Mouse (Mus musculus): ENCODE measurements around the gene Aagab. TPM values are rescaled to one million over a fixed set of nuclear protein-coding genes. Genes with fewer than 3 reads are reported as not detected.

Gene Aagab
- polyA plus RNA-seq, 1 experiment: 46.5 TPM

DNA sequence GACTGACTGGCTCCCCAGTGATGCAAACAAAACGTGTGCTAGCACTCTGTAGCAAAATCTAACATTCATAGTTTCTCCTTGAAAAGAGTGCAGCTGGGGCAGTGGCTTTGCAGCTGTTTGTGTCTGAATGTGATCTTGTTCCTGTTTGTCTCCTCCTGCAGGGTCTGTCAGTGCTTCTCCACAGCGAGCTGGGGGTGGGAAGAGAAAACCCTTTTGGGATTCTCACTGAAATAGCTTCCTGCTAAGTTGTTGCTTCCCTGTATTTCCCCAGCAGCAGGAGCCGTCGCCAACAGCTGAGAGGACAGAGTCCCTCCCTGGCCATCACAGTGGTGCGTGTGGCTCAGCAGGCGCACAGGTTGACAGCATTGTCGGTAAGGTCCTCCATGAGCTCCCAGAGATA lies 33.7 kb downstream of the Aagab start:
- TF ChIP-seq POLR2A (IDR thresholded peaks at IDR 0.05; ENCODE audit: control insufficient read depth, extremely low read depth, insufficient read depth, low read length, poor library complexity) (no peak), CTCF (IDR thresholded peaks at IDR 0.05; ENCODE audit: borderline replicate concordance, control insufficient read depth, extremely low read depth, insufficient read depth, low read length, poor library complexity) (no peak)
- 92% methylated on average over 7 of the region's 7 CpGs for WGBS
- no peaks in the 10 kb centered on the region for H3K27me3 ChIP-seq (ENCODE audit: control insufficient read depth, insufficient read depth, low read length)
- H3K27ac ChIP-seq (ENCODE audit: control insufficient read depth, insufficient read depth, low read length): no peak overlapping the region
- no peak overlapping the region for H3K4me3 ChIP-seq (ENCODE audit: control insufficient read depth, insufficient read depth, low read length)
- no peaks in the 10 kb centered on the region for H3K4me1 ChIP-seq (replicated peaks; ENCODE audit: control insufficient read depth, insufficient read depth, low read length)
- no peak for DNase-seq
- peaks cover 48% of the 10 kb centered on the region for H3K36me3 ChIP-seq (ENCODE audit: control insufficient read depth, insufficient read depth, low read length)

DNA sequence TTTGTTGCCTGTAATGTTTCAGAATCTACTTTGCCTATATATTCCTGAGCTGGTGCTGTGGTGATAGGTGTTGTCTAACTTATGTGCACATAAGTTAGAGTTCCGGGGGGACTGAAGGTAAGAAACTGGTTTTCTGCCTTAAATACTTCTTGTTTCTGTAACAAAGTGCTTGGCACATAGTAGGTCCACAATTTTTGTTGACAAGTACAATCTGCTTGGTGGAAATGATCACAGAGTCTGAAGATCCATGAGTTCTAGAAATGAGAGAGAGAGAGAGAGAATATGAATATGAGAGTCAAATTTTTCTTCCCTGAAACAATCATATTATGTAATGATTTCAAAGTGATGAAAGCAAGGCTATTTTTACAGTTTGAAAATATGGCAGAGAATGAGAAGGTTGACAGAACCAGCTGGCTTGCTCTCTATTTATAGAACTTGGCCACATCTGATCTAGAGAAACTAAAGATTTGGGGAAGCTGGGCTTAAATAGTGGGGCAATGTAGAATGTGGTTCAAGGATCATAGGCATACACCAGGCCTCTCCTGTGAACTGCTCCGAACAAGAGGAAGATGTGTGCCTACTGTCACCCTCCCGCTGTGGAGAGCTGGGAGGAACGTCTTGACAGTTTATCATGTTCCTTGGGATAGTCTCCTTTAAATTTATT lies 39.7 kb downstream of the Aagab start:
- peaks cover 33% of the 10 kb centered on the region for H3K36me3 ChIP-seq (ENCODE audit: control insufficient read depth, insufficient read depth, low read length)
- no peak for TF ChIP-seq POLR2A (IDR thresholded peaks at IDR 0.05; ENCODE audit: control insufficient read depth, extremely low read depth, insufficient read depth, low read length, poor library complexity)
- TF ChIP-seq CTCF (IDR thresholded peaks at IDR 0.05; ENCODE audit: borderline replicate concordance, control insufficient read depth, extremely low read depth, insufficient read depth, low read length, poor library complexity): no peak
- 79% methylated on average over 4 of the region's 4 CpGs for WGBS
- DNase-seq: no peak
- no peaks in the 10 kb centered on the region for H3K27me3 ChIP-seq (ENCODE audit: control insufficient read depth, insufficient read depth, low read length)
- H3K4me3 ChIP-seq (ENCODE audit: control insufficient read depth, insufficient read depth, low read length): no peak overlapping the region
- no peak overlapping the region for H3K27ac ChIP-seq (ENCODE audit: control insufficient read depth, insufficient read depth, low read length)
- H3K4me1 ChIP-seq (replicated peaks; ENCODE audit: control insufficient read depth, insufficient read depth, low read length): no peaks in the 10 kb centered on the region

DNA sequence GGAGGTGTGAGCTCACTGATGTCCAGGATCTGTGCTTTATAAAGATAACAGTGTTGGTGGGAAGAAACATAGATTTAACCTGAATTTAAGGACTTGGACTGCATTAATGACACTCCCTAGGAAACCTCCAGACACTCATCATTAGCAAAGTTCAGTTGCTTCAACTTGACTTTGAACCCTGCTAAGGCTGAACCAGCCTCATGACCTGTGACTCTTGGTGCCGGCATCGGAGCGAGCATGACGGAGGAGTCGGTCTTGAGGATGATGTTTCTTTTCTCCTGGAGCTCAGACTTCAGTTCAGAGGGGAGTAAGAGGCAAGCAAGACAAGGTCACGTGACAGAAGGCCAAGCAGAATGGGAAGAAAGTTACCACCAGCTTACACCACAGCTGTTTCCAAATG lies 41.6 kb downstream of the Aagab start:
- no peak for DNase-seq
- 97% methylated on average over 6 of the region's 6 CpGs for WGBS
- TF ChIP-seq CTCF (IDR thresholded peaks at IDR 0.05; ENCODE audit: borderline replicate concordance, control insufficient read depth, extremely low read depth, insufficient read depth, low read length, poor library complexity): no peak

DNA sequence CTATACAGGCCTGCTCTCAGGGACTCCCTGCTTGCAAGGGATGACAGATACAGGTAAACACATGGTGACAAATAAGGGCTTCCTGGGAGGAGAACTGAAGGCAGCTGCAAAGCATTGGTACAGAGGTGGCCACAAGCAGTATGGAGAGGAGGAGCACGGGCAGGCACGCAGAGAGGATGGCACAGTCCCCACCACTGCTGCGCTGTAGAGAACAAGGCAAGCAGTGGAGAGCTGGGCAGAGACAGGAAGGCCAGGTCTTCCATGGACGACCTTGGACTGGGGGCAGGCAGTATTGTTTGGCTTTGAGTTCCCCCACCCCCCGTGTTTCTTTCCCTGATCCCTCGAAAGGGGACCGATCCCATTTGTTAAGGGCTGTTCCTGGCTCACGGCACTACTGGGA lies 42.6 kb downstream of the Aagab start:
- H3K4me1 ChIP-seq (replicated peaks; ENCODE audit: control insufficient read depth, insufficient read depth, low read length): peaks cover 4% of the 10 kb centered on the region; the same call in 1 of the 2 replicates
- no peak for DNase-seq
- TF ChIP-seq POLR2A (IDR thresholded peaks at IDR 0.05; ENCODE audit: control insufficient read depth, extremely low read depth, insufficient read depth, low read length, poor library complexity) (no peak), CTCF (IDR thresholded peaks at IDR 0.05; ENCODE audit: borderline replicate concordance, control insufficient read depth, extremely low read depth, insufficient read depth, low read length, poor library complexity) (no peak)
- peaks cover 36% of the 10 kb centered on the region for H3K36me3 ChIP-seq (ENCODE audit: control insufficient read depth, insufficient read depth, low read length)
- no peaks in the 10 kb centered on the region for H3K27me3 ChIP-seq (ENCODE audit: control insufficient read depth, insufficient read depth, low read length)
- H3K27ac ChIP-seq (ENCODE audit: control insufficient read depth, insufficient read depth, low read length): no peak overlapping the region
- H3K4me3 ChIP-seq (ENCODE audit: control insufficient read depth, insufficient read depth, low read length): no peak overlapping the region
- 95% methylated on average over 8 of the region's 8 CpGs for WGBS

More for the DNA sequence above, 41.6 kb downstream of the Aagab start:
- H3K27ac ChIP-seq (ENCODE audit: control insufficient read depth, insufficient read depth, low read length): no peak overlapping the region
- no peaks in the 10 kb centered on the region for H3K27me3 ChIP-seq (ENCODE audit: control insufficient read depth, insufficient read depth, low read length)
- H3K4me3 ChIP-seq (ENCODE audit: control insufficient read depth, insufficient read depth, low read length): no peak overlapping the region
- peaks cover 4% of the 10 kb centered on the region; the same call in 1 of the 2 replicates for H3K4me1 ChIP-seq (replicated peaks; ENCODE audit: control insufficient read depth, insufficient read depth, low read length)
- H3K36me3 ChIP-seq (ENCODE audit: control insufficient read depth, insufficient read depth, low read length): peaks cover 35% of the 10 kb centered on the region; the same call in 1 of the 2 replicates

DNA sequence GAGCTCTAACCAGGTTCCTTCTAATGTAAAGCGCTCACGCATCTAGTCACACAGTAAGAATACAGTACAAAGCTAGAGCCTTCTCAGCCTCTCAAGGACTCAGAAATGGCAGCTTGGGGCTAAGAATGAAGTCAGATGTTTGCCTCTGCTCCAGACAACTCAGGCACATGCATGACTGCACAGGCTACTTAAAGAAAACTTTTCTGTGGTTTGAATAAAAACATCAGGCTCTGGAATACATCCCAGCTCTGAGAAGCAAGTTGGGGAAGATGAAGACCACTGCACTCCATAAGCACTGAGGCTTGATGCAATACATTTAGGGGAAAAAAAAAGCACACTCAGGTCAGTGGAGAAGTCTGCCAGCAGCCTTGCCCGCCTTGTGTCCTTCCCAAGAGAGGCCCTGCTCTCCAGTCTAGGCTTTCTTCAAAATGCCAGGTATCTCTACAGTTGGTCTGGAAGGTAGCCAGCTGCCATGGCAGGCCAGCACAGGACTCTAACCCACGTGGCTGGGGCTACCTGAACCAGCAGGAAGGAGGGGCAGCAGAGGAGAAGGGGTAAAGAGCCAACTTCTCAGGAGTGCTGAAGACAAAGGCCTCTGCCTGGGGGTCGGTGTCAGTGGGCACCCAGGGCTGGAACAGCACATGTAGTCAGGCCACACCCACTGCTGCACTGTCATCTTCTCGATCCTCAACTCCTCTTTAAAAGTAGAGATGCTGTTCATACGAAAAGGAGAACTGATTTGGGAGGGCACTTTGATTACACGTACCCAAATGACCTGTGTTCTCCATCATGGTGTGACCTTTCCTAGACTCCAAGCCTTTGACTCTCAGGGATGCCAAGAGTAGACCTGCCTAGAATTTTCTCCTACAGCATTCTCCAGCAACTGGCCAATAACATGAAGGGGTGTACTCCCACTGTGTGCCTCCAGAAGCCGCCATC lies 45.4 kb downstream of the Aagab start:
- Histone ChIP-seq H3K36me3 (ENCODE audit: control insufficient read depth, insufficient read depth, low read length) (peaks cover 39% of the 10 kb centered on the region), H3K4me1 (replicated peaks; ENCODE audit: control insufficient read depth, insufficient read depth, low read length) (peaks cover 4% of the 10 kb centered on the region; the same call in 1 of the 2 replicates), H3K27ac (ENCODE audit: control insufficient read depth, insufficient read depth, low read length) (no peak overlapping the region), H3K27me3 (ENCODE audit: control insufficient read depth, insufficient read depth, low read length) (no peaks in the 10 kb centered on the region), H3K4me3 (ENCODE audit: control insufficient read depth, insufficient read depth, low read length) (no peak overlapping the region)
- DNase-seq: no peak
- WGBS: 63% methylated on average over 9 of the region's 9 CpGs
- TF ChIP-seq POLR2A (IDR thresholded peaks at IDR 0.05; ENCODE audit: control insufficient read depth, extremely low read depth, insufficient read depth, low read length, poor library complexity) (no peak), CTCF (IDR thresholded peaks at IDR 0.05; ENCODE audit: borderline replicate concordance, control insufficient read depth, extremely low read depth, insufficient read depth, low read length, poor library complexity) (no peak)

DNA sequence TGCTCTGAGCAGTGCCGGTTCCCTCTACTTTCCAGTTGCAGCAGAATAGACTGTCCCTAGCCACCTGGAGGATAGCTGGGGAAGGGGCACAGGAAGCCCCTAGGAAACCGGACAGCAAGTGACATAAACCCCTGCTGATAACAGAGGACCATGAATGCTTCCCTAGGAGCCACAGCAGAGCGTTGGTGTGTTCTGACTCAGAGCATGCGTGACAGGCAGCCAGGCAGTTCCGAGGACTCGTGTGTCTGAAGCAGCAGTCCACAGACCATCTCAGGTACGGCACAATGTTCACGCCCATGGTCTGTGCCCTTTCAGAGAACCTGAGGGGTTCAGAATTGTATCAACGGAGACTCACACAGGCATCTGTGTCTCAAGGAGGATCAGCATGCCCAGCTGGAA lies 46.1 kb downstream of the Aagab start:
- no peak for TF ChIP-seq CTCF (IDR thresholded peaks at IDR 0.05; ENCODE audit: borderline replicate concordance, control insufficient read depth, extremely low read depth, insufficient read depth, low read length, poor library complexity)
- no peak for TF ChIP-seq POLR2A (IDR thresholded peaks at IDR 0.05; ENCODE audit: control insufficient read depth, extremely low read depth, insufficient read depth, low read length, poor library complexity)
- Histone ChIP-seq H3K27ac (ENCODE audit: control insufficient read depth, insufficient read depth, low read length) (no peak overlapping the region), H3K27me3 (ENCODE audit: control insufficient read depth, insufficient read depth, low read length) (no peaks in the 10 kb centered on the region), H3K4me1 (replicated peaks; ENCODE audit: control insufficient read depth, insufficient read depth, low read length) (peaks cover 4% of the 10 kb centered on the region; the same call in 1 of the 2 replicates), H3K4me3 (ENCODE audit: control insufficient read depth, insufficient read depth, low read length) (no peak overlapping the region), H3K36me3 (ENCODE audit: control insufficient read depth, insufficient read depth, low read length) (peaks cover 39% of the 10 kb centered on the region)
- WGBS: 96% methylated on average over 9 of the region's 9 CpGs
- no peak for DNase-seq
